Mouse (Mus musculus) frontal cortex, postnatal 14 days (tissue): ENCODE results near the gene Prss36.
"Not testable (repeated sequence)": the region's sequence is repeated elsewhere in the genome, so short reads cannot be mapped to it uniquely, and the experiment has no call there.

Source experiments
- DNase-seq, 2 experiments: peaks; one replicate each; pipeline ENCODE4 v3.0.0; 2022; ENCODE audit warnings: low spot score in 2 of 2

Gene Prss36

GRCm38 (mm10) chr7:127903971-127904796 is 42.3 kb downstream of the Prss36 start, which contains the start of gene Bckdk:
TSS of gene Bckdk (plus strand) at chr7:127904082.
- peak; percentile 74 to 80 for DNase-seq

GRCm38 (mm10) chr7:127901772-127902171 is 44.8 kb downstream of the Prss36 start:
- no peak for DNase-seq

DNA sequence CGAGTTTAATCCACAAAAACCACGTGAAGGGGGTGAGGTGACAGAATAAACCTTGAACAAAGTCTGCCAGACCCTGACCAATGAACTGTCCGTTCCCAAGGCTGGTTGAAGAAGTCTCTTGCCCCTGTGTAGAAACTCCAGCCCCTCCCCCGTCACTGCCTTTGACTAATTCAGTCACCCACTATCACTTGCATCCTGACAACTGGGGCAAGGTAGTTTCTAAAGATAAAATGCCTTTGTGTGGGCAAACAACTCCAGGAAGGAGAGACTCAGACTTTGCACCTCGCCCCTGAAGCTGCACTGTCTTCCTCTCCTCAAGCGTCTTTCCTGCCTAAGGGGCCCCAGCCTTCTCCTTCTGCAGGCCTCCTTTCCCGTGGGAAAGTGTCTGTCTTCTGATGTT is 46.5 kb downstream of the Prss36 start:
- DNase-seq: no peak

DNA sequence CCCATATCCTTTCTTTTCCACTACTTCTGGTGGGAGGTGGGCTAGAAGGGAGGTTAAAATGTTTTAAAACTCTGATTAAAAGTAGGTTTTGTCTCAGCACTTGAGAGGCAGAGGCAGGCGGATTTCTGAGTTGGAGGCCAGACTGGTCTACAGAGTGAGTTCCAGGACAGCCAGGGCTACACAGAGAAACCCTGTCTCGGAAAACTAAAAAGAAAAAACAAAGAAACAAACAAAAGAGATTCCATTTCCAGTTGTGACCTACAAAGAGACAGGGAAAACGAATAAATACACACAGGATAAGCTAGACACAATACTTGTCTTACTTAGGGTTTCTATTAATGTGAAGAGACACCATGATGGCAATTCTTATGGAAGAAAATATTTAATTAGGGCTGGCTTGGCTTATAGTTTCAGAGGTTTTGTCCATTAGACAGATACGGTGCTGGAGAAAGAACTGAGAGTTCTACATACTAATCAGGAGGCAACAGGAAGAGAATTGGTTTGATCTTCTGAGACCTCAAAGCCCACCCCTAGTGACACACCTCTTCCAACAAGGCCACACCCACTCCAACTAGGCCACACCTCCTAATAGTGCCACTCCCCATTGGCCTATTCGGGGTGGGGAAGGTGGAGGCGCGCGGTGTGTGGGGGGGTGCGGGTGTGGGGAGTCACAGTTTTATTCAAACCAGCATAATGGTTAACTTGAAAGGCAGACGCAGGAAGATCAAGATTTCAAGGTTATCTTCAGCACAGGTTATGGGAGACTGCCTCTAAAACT is 48.2 kb downstream of the Prss36 start:
- no peak for DNase-seq

DNA sequence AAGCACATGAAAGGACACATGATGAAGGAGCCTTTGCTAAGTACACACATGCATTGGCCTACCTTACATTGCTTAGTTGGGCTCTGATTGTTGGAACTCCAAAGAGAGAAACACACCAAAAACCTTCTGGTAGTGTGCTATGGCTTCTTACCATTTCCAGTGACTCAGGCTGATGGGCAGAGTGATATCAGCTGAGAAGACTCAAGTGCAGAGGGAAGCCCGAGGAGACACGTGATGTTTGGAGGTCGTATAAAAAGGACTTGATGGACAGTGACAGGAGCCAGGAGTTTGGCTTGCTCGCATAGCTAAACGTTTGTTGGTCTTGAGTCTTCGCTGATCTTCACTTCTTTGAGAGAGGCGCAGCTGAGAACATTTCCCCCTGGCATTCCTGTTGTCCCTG is 49.0 kb downstream of the Prss36 start:
- no peak for DNase-seq

DNA sequence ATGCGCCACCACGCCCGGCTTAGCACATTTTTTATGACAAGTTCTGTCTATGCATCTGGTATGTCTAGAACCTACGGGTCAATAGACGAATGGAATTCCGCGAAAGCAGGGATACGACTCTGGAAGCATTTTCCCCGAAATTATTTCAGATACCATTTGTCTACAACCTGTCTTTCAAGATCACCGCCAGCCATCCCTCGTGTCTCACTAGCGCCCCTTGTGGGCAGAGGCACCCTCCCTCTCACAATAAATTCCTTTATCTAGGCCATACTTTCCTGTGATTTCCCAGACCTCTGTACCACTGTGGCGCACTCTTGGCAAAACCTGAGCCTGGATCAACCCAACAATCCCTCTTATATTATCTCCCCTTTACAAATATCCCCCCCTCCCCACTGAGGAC is 50.1 kb downstream of the Prss36 start:
- peak in 1 of 2 experiments; percentile 44 for DNase-seq

DNA sequence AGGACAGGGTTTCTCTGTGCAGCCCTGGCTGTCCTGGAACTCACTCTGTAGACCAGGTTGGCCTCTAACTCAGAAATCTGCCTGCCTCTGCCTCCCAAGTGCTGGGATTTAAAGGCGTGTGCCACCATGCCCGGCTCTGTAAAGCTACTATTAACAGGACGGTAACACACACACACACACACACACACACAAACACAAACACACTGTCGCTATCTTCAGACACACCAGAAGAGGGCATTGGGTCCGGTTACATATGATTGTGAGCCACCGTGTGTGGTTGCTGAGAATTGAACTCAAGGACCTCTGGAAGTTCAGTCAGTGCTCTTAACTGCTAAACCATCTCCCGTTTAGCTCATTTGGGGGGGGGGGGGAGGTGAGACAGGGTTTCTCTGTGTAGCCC is 50.6 kb downstream of the Prss36 start:
- not testable (repeated sequence) for DNase-seq

- DNase-seq: peak; percentile 93
Measured at GRCm38 (mm10) chr7:127895442-127895841, 51.1 kb downstream of the Prss36 start, which contains the start of the genes Gm21974 and Vkorc1. TSS of gene Gm21974 (minus strand) at chr7:127895454. TSS of gene Vkorc1 (minus strand) at chr7:127895617.

DNA sequence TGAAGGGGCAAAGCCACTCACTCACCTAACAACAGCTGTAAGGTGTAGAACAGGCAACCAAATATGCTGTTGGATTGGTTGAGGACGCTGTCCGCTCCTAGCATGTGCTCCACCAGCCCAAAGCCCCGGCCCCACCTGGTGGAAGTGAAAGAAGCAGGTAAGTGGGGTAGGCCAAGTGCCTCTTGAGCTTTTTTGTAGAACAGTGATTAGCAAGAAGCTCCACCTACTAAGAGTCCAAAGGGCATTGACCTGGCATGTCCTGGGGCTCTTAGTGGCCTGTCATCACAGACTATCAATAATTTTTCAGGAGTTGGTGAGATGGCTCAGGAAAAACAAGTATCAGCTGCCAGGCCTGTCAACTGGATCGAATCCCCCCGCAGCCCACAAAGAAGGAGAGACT is 52.0 kb downstream of the Prss36 start:
- DNase-seq: no peak

DNA sequence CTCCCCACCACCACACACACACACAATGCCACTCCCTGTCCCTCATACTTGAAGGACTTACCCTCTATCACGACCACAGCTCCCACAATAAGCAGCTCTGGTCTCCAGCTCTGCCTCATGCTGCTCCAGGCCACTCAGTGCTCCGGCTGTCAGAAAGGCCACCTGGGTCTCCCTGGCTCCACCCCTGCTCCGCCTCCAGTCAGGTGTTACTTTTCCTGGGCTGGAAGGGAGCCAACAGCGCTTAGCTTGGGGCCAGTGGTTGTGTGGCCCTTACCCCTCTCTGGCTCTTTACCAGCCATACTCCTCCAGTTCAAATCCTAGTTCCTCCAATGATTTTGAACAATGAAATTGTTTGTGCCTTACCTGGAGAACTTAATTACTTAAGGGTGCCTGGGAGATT is 55.7 kb downstream of the Prss36 start, which contains the start of gene Prss53:
TSS of gene Prss53 (minus strand) at position 173 of the 400 bp plus-strand sequence.
- no peak for DNase-seq

GRCm38 (mm10) chr7:127888821-127889220 is 57.7 kb downstream of the Prss36 start:
- no peak for DNase-seq

DNA sequence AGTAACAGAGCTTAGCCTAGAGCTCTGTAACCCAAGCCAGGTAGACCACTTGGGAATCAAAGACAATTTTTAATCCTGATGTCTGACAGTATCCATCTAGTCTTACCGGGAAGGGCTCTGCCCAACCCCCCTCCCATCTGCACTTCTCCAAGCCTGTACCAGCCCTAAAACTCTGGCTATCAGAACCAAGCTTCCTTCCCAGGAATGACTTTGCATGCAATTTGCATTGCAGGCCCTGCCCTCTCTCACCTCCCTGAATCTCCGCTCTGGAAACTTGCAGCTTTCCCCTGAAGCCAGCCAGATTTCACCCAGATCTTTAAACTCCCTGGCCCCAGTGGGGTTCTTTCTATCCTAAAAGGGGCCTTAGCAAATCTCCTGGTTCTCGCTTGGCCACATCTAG is 58.7 kb downstream of the Prss36 start:
- DNase-seq: no peak

DNA sequence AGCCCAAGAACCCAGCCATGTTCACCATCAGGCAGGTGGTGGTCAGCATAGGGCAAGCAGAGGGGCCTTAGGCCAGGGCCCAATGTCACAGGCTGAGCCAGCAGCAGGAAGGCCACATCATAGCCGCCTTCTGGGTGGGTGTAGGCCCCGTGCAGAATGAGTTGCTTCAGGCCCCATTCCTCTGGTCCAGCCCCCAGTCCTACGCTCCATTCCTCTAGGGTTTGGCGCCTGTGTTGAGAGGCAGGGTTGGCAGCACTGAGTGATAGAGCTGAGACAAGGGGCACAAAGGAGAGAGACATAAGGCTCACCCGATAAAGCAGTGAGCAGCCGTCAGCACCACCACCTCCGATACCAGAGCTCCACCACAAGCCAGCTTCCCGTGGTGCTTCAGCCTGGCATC is 59.3 kb downstream of the Prss36 start:
- DNase-seq: no peak

- no peak for DNase-seq
Measured at GRCm38 (mm10) chr7:127886551-127886950, 60.0 kb downstream of the Prss36 start.

DNA sequence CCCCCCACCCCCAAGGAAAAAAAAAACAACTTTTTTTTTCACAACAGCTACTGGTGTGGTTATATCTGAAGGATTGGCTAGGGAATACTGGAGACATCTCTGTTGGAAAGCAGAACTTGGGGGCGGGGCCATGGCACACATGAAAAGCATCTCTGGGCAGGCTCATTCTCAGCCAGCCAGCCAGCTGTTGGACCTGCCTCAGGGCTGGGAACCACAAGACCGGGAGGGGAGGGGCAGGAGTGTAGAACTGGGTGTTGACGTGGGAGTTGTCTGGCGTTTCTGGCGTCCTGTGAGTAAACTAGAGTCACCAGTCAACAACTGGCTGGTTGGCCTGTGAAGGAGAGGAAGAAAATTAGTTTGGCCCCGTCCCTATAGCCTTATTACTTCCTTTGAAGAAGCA is 60.6 kb downstream of the Prss36 start:
- no peak for DNase-seq
